Mouse (Mus musculus): ENCODE data around the gene Ppp3r2. TPM values are rescaled to one million over a fixed set of nuclear protein-coding genes. Genes with fewer than 3 reads are reported as not detected.

Gene Ppp3r2
- not detected for total RNA-seq (2021)
- long read RNA-seq, experiment 1: 0 reads
- long read RNA-seq, experiment 2: 0 reads

DNA sequence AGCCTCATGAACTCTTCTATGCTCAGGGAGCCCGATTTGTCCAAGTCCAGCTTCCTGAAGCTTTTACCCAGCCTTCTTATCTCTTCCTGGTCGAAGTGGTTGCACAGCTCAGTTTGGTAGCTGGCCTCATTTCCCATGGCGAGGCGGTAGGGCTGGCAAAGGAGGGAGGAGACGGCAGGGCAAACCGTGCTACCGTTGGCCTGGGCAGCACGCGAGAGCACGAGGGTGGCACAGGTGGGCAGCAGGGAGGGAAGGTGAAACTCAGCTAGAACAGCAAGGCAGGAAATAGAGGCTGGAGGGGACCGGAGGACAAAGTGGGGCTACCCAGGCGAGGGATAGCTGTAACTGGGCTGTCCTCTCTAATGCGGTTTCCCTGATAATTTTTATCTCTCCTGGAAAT lies at the start of gene Ppp3r2:
Gene Ppp3r2 (minus strand): TSS at position 213 of the 400 bp plus-strand sequence.
- intact Hi-C loops (cut with DNase I): no loop called here
- DNase-seq: no peak

DNA sequence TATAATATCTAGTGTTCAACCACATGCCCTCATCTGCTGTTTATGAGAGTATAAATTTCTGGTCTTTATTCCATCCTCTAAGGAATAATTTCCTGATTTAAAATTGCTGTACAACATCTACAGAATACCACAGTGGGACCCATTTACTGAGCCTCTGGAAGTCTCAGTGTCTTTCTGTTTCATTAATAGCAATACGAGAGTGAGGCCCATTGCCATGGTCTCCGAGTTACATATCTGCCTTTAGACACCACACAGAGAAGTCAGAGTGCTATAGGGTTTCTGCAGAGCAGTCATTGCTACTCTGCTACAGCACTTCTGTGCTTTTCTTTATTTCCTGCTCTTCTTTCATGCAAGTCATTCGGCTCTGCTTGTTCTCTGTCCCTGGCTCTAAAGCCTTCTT lies 47.5 kb upstream of the Ppp3r2 start:
- intact Hi-C loops (cut with DNase I): no loop called here
- no peak for DNase-seq

DNA sequence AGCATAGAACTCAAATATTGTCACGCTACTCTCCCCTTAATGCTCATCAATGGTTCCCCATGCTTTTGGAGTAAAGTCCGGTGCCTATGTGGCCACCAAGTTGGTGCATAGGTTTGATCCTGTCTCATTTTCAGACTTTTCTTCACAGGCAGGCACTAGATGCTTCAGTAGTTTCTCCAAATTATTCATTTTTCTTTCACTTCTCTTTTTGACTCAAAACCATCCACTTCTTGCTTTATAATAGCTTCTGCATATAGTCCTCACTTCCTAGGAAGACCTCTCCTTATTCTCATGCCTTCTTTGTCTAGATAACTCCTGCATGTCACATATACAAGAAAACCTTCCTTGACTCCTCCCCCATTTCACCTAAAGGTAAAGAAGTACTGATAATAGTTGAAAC lies 42.1 kb upstream of the Ppp3r2 start:
- intact Hi-C loops (cut with DNase I): no loop called here

DNA sequence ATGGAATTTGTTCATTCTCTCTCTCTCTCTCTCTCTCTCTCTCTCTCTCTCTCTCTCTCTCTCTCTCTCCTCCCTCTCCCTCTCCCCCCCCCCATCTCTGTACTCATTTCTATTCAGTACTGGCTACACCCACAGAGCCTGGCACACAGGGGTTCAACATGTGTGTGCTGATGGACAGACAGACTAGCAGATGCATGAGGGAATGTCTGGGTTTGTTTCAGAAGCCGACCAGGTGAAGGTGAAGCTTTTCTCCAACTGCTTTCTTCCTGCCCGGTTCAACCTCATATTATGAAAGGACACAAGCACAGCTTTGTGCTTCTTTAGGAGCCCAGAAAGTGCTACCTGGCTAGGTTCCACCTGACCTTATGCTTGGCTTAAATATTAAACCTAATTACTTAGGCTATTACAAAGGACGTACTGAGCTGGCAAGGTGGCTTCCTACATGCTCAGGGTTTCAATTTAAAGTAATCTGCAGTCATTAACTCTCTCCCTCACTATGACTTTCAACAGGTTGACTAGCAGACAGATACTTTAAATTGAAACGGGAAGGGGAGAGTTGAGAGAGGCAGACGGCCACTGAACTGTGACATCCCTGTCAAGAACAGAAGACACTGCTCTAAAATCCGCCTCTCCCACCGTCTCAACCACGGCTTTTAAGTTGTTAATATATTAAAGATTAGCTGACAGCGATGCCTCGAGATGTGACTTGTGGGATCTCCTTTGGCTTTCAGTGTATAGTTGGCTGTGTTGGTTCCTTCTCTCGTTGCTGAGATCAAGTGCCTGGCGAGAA lies 9.8 kb upstream of the Ppp3r2 start:
- intact Hi-C loops (cut with DNase I): no loop called here
- DNase-seq: no peak

More for the DNA sequence above, 42.1 kb upstream of the Ppp3r2 start:
- no peak for DNase-seq

DNA sequence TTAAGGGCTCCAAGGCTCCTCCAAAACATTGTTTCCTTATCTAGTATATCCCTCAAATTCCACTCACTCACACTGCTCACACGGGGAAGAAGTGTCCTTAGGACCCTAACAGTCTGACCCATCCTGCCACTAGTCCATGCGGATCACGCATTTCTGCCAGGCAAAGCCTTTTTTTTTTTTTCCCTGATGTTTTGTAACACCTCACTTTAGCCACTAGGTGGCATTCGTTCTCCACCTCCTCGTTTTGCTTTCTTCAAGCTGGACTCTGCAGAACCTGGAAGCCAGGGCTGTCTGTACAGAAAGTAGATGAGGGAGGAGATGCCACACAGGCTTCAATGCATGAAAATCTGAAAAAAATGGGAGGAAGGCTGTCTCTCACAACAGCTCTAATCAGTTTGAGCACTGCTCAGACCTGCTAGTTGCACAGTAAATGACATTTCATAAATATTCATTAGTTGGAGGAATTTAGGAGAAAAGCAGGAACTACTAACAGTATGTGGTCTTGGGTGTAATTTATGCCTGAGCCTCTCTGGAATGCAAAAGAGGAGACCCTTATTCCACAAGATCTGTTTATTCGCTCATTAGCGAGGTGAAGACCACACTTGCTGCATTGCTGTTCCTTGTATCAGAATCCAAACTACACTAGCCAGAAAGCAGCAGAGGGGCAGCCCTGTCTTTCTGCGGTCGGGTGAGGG lies 6.9 kb upstream of the Ppp3r2 start:
- intact Hi-C loops (cut with DNase I): loop anchor here (1.0 kb wide), 1 partner anchor 270 kb away; no protein-coding TSS in a partner anchor
- DNase-seq: peak; percentile 21 to 53

DNA sequence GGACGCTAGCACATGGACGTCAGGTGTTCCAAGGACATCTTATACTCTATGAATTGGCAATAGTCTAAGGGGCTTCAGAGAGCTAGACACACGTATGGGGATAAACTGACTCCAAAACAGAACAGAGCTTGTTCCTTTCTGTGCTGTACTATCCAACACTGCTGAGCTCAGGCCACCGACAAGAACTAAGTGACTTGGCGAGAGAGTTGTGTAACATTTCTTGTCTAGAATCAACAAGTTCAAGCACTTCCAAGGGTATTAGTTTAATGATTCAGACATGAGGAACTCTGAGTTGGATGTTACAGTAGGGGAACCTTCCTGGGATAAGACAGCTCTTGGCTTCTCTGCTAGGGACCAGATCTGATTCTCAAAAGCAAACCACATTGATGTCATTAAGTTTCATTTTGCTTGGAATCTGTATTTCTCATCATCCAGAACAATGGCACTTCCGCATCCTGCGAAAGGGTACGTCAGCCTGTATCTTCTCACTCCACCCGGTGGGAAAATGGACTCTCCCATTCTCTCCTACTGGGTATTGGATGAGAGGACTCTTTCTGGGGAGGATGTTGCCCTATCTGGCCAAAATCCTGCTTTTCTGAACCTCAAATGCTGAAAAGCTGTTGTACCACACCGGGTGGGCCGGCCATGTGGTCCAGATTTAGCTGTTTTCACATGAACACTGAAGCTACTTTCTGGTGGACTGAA lies 1.5 kb downstream of the Ppp3r2 start:
- intact Hi-C loops (cut with DNase I): no loop called here
- DNase-seq: no peak

DNA sequence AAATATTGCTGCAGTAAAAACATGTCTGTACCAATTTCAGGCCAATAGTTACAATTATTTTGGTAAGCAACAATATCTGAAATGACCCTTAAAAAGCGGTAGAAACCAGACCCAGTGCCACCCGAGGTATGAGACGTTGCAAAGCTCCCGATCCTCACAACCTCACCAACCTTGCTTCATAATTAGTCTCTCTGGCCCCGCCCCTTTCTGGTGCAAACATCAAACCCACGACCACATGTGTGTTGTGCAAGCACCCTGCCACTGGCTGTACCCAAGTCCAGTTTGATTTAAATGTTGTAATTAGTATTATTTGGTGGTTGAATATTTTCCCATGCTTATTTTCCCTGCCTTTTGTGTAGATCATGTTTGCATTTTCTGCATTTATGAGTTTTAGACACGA lies 5.0 kb downstream of the Ppp3r2 start:
- intact Hi-C loops (cut with DNase I): no loop called here
- DNase-seq: no peak

DNA sequence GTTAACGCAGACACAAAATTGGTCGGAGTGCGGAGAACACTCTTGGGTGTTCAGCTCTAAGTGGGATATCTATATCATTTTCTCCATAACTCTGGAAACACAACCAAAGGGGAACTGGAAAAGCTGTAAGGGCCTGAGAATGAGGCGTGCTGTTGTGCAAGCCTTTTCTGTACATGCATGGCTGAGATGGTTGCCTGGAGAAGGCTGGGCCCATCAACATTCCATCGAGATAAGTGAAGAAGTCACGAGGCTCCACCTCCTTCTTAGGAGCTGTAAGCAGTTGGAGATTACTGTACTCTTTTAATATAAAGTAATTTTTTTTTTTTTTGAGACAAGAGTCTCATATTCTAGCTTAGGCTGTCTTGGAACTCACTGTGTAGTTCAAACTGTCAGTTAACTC lies 5.8 kb downstream of the Ppp3r2 start:
- intact Hi-C loops (cut with DNase I): no loop called here
- DNase-seq: no peak

DNA sequence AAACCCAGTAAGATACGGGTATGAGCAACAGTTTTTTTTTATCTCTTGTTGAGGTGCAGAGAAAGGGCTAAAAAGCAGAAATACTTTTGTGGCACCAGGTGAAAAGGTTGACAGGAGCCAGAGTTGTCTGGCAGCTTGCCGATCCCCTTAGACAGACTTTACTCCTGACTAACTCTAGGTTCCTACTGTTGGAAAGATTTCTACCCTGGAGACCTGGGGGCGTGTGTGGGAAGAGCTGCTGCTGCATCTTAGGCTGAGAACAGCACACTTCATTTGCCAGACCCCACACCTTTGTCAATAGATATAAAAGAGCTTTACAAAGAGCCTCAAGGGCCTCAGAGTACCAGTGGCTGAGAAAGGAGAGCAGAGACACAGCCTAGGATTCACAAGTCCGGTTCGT lies 17.0 kb downstream of the Ppp3r2 start:
- DNase-seq: no peak
- intact Hi-C loops (cut with DNase I): no loop called here

DNA sequence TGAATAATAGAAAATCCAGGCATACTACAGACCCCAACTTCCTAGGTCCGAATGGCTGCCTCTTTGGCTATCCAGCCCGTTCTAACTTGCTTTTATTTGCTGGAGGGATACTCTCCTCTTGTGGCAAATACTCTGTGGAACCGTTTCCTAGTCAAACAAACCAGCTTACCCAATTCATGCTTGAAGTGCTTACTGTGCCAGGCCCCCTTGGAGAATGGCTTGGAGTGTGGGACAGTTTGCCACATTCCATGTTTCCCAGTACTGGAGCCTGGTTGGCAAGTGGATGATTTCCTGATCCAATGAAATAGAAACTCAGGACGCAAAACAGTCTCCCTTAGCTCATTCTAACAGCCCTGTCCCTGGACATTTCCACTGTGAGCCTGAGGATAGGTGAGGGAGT lies 19.6 kb downstream of the Ppp3r2 start:
- intact Hi-C loops (cut with DNase I): no loop called here
- DNase-seq: no peak

DNA sequence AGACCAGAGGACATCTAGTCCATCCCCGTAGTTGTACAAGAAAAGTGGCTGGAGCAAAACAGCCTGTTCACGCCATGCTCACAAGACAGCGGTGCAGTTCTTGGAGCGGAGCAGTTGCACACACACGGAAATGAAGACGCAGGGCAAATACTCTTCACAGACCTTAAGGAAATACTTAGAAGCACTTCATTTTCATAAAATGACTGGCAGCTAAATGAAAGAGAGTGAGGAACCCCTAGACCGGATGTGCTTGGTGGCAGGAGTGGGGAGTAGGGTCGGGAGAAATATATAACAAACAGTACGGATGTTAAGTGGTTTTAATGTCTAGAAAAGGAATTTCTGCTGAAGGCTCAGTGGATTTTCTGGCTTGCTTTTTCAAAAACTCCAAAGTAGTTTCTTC lies 20.2 kb downstream of the Ppp3r2 start:
- no peak for DNase-seq
- intact Hi-C loops (cut with DNase I): no loop called here

DNA sequence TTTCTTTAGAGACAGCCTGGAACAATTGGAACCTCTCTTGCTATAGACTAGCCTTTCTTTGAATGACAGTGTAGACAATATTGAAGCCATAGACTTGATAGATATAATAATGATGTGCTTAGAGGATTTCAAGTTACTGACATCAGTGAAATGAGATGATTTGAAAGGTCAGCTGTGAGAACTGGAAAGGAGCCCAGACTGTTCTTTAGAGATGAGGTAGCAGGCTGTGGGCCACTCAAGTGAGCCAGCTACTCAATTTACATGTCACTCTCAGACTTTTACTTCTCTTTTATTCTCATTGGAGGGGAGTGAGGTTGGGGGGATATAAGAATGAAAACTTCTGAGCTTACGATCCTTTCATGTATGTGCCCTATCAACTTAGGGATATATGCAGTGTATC lies 22.4 kb downstream of the Ppp3r2 start:
- intact Hi-C loops (cut with DNase I): no loop called here
- no peak for DNase-seq

DNA sequence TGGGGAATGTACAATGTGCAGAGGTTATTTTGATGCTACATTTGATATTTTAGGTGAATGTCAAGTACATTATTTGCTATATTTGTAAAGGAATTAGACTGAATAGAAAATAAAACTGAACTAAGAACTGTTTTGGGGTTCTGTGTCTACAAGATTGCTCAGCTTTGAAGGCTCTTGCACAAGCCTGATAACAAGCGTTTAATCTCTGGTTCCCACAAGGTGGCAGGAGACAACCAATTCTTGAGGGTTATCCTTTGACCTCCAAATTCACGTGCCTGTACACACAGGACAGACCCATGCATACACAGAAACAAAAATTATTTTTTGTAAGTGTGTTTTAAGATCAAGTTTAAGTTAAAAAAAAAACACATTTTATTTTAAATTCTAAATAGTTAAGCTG lies 41.9 kb downstream of the Ppp3r2 start:
- intact Hi-C loops (cut with DNase I): no loop called here
- DNase-seq: no peak

DNA sequence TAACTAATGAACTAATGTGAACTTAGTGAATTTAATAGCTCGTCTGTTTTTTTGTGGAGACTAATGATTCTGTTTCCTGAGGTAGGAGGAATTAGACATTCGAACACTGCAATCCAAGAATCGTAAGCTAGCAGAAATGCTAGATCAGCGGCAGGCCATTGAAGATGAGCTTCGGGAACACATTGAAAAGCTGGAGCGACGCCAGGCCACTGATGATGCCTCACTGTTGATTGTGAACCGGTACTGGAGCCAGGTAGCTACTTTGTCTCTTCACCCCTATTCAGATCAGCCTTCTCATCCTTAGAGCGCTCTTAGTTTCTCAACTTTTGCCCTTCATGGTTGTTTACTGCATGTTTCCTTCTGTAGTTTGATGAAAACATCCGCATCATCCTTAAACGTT lies 44.0 kb downstream of the Ppp3r2 start:
- intact Hi-C loops (cut with DNase I): no loop called here
- no peak for DNase-seq

DNA sequence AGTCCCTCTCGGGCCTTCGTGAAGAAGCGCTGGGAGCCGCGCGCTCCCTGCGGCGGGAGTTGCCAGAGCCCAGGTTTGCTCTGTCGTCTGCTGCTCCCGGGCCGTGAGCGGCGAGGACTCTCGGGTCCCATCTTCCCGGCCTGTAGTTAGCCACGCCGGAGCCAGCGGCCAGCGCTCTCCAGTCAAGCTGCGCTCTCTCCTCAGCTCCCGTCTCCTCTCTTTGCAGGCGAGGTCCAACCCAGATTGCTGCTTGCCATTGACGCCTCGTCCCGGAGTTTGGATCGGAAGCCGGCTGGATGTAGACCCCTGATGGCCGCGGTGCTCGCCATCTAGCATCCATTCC lies 49.7 kb downstream of the Ppp3r2 start:
- intact Hi-C loops (cut with DNase I): no loop called here
- no peak for DNase-seq

DNA sequence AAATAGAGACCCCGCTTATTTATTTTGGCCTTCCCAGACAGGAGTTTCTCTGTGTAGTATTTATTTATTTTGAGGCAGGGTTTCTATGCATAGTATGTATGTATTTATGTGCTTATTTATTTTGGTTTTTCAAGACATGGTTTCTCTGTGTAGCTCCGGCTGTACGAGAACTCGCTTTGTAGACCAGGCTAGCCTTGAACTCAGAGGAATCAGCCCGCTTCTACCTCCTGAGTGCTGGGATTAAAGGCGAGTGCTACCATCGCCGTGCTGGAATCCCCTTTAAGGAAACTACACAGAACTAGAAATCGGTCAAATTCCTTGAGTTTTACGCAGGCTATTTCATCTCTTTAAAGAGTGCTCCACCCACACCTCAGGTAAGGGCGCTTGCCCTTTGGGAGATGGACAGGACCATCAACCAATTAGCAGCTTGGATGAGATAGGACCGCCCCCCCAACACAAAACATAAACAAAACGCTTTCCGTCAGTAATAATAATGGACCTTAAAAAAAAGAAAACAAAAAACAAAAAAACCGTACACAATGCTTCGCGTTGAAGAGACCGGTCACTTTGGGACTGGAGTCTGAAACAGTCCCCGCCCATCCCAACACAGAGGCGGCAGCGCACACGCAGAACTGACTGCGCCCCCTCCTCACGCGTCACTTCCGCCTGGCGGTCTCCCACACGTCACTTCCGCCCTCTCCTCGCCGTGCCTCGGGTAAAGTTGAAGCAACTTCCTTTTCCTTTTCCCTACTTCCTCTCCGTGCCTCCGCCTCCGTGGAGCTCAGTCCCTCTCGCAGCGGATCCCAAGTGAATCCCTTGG lies 50.3 kb downstream of the Ppp3r2 start, which contains the start of gene Rnf20:
Gene Rnf20 (plus strand): TSS at position 688 of the 820 bp plus-strand sequence.
- intact Hi-C loops (cut with DNase I): no loop called here

DNA sequence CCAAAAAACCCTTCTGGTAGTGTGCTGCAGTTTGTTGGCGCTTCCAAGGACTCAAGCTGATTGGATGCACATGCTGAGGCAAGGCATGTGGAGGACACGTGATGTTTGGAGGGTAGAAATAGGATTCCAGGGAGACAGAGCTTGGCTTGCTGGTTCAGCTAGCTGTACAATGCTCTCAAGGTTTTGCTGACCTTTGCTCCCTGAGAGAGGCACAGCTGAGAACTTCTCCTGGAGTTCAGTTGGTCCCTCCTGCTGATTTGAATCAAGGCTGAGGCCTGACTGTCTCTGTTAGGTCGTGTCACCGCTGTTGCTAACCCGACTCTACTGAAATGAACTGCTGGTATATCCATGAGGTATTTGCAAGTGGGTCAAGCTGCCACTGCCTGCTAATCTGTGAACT lies 52.9 kb downstream of the Ppp3r2 start:
- no peak for DNase-seq
- intact Hi-C loops (cut with DNase I): loop anchor here (5.0 kb wide), 1 partner anchor 107 kb away; the partner anchor contains the start of genes Mrpl50 and Zfp189

More for the DNA sequence above, 50.3 kb downstream of the Ppp3r2 start, which contains the start of gene Rnf20:
- DNase-seq: peak; percentile 94 to 97

Data from heart, postnatal 14 days (tissue).